Mouse (Mus musculus): ENCODE measurements around the gene P3h4. TPM values are rescaled to one million over a fixed set of nuclear protein-coding genes. Genes with fewer than 3 reads are reported as not detected.
A peak's percentile ranks its signal among the peaks of the same experiment; 100 is the strongest.
"Not testable (repeated sequence)": the region's sequence is repeated elsewhere in the genome, so short reads cannot be mapped to it uniquely, and the experiment has no call there.

The P3h4 gene
- total RNA-seq, 2 experiments from 2014 or later = 9.2 to 9.8 TPM

- peak in 1 of 2 experiments; percentile 61 for DNase-seq (ENCODE audit: extremely low spot score in 1 of 2, low spot score in 1 of 2)
These were observed 51.6 kb downstream of the P3h4 start for GRCm38 (mm10) chr11:100362979-100363562.

- peak; percentile 80 to 89 for DNase-seq (ENCODE audit: extremely low spot score in 1 of 2, low spot score in 1 of 2)
These were observed 52.2 kb downstream of the P3h4 start for GRCm38 (mm10) chr11:100362209-100362978.

- DNase-seq (ENCODE audit: extremely low spot score in 1 of 2, low spot score in 1 of 2) = not testable (repeated sequence)
These were observed 53.6 kb downstream of the P3h4 start for GRCm38 (mm10) chr11:100361059-100361458.

GRCm38 (mm10) chr11:100360175-100360574 lies 54.5 kb downstream of the P3h4 start:
- DNase-seq (ENCODE audit: extremely low spot score in 1 of 2, low spot score in 1 of 2) = no peak

Small RNA genes lying within 50 kb of the gene (microRNA-seq; reads per million reads assigned to microRNA genes)
- gene Gm27374 = 0 reads per million in 2 experiments

Other genes with a start within 250 kb of the P3h4 start
- 1 to 10 TPM; 2.1 to 4.0 TPM for gene Krt9, start 221.6 kb downstream of the P3h4 start, total RNA-seq (2021)
- gene Krt14, start 207.3 kb downstream of the P3h4 start, total RNA-seq (2021) = not detected
- gene Krt16, start 165.9 kb downstream of the P3h4 start, total RNA-seq (2021) = not detected
- not detected for gene Krt17, start 153.8 kb downstream of the P3h4 start, total RNA-seq (2021)
- not detected for gene Krt42, start 145.0 kb downstream of the P3h4 start, total RNA-seq (2021)
- gene Eif1, start 95.0 kb downstream of the P3h4 start, total RNA-seq (2021) = 100 to 1,000 TPM; 723 to 806 TPM
- gene Gast, start 80.4 kb downstream of the P3h4 start, total RNA-seq (2021) = not detected
- gene Hap1, start 58.7 kb downstream of the P3h4 start, total RNA-seq (2021) = 100 to 1,000 TPM; 125 to 143 TPM
- 10 to 100 TPM; 33.2 to 36.2 TPM for gene Jup, start 17.1 kb downstream of the P3h4 start, total RNA-seq (2021)
- 1 to 10 TPM; 6.8 to 7.4 TPM for gene Fkbp10, start 861 bp upstream of the P3h4 start, total RNA-seq (2021)
- gene Nt5c3b, start 27.0 kb upstream of the P3h4 start, total RNA-seq (2021) = 10 to 100 TPM; 50.2 to 52.4 TPM
- gene Klhl10, start 27.1 kb upstream of the P3h4 start, total RNA-seq (2021) = 1 to 10 TPM; 1.1 to 1.6 TPM
- gene Klhl11, start 57.9 kb upstream of the P3h4 start, total RNA-seq (2021) = 100 to 1,000 TPM; 106 to 113 TPM
- 100 to 1,000 TPM; 107 to 112 TPM for gene Acly, start 113.2 kb upstream of the P3h4 start, total RNA-seq (2021)
- 1 to 10 TPM in 1 of 2 experiments, under 1 TPM in 1; 0.54 to 1.2 TPM for gene Ttc25, start 130.8 kb upstream of the P3h4 start, total RNA-seq (2021)
- gene Cnp, start 160.1 kb upstream of the P3h4 start, total RNA-seq (2021) = 100 to 1,000 TPM; 365 to 435 TPM
- gene Nkiras2, start 204.4 kb upstream of the P3h4 start, total RNA-seq (2021) = 10 to 100 TPM; 15.1 to 16.5 TPM
- 100 to 1,000 TPM; 234 to 286 TPM for gene Dnajc7, start 205.3 kb upstream of the P3h4 start, total RNA-seq (2021)